Mouse (Mus musculus) olfactory bulb, adult 2 months (tissue): Measurements from ENCODE around the gene Duoxa1.

ENCODE experiments used
- CTCF ChIP-seq: fragments of 200-500 bp; IDR thresholded peaks from 2 replicates; pipeline ENCODE4 v1.5.1; 2012; ENCODE audit warnings: low read depth, mild to moderate bottlenecking, low read length, moderate library complexity; ENCODE audit not compliant: insufficient read depth
- POLR2A ChIP-seq: fragments of 200-500 bp; IDR thresholded peaks from 2 replicates; pipeline ENCODE4 v1.6.1; 2012; ENCODE audit warnings: mild to moderate bottlenecking, low read depth, low read length, moderate library complexity; ENCODE audit not compliant: insufficient read depth

DNA sequence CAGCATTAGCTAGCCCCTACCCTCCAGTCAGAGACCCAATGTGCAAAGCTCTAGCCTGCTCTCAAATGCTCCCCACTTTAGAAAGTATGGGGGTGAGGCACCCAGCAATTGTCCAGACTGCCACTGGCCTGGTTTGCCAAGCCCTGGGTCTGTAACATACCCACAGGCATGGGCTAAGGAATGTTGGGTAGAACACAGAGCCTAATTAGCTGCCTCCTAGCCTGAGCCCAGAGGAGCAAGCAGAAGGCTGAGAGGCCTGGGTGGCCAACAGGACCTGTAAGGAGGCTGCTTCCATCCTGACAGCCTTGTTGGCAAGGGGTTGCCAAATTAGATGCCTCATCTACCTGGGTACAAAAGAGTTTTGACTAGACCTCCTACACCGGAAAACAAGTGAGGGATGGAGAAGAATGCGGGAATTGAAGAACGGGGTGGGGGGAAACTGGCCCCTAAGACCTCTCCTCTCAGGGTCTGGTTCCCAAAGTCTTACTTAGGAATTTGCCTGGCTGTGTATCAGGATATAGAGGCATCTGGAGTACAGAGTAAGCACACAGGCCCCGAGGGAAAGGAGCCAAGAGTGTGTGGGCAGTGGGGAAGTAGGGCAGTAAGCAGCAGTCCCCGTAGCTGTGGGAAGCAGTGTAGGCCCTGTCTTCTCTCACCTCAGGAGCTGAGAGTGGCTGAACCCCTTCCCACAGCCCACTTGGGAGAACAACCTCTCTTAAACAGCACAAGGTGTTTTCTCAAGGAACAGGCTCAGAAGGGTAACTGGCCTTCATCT lies 37.8 kb upstream of the Duoxa1 start:
- no peak for TF ChIP-seq CTCF
- no peak for TF ChIP-seq POLR2A
